Mouse (Mus musculus): Measurements from ENCODE around the gene Apbb2. TPM values are rescaled to one million over a fixed set of nuclear protein-coding genes. Genes with fewer than 3 reads are reported as not detected.

Gene Apbb2
- polyA plus RNA-seq, 1 experiment = 47.9 TPM

DNA sequence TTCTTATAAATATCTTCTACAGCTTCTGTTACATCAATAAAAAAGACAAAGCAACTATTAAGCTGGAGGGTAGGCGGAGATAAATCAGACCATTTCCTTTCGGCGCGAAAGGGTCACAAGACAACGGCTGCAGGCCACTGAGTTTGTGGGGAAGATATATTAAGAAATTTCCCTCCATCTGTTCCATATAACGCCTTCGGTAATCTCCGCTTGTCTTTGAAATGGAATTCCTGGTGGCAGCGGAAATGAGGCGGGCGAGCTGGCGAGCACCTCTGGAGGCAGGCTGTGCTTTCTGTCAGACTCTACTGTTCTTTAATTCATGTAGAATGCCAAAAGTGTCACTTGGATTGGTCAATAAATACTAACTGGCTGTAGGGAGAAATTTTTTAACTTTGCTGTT is 267.5 kb downstream of the Apbb2 start:
- no peak for TF ChIP-seq POLR2A (IDR thresholded peaks at IDR 0.05; ENCODE audit: borderline replicate concordance, extremely low read depth, insufficient read depth, insufficient read length, poor library complexity, severe bottlenecking)
- no peak for TF ChIP-seq CTCF (IDR thresholded peaks at IDR 0.05; ENCODE audit: borderline replicate concordance, extremely low read depth, insufficient read depth, insufficient read length)
- peak; percentile 41 for DNase-seq (ENCODE audit: low read depth)

DNA sequence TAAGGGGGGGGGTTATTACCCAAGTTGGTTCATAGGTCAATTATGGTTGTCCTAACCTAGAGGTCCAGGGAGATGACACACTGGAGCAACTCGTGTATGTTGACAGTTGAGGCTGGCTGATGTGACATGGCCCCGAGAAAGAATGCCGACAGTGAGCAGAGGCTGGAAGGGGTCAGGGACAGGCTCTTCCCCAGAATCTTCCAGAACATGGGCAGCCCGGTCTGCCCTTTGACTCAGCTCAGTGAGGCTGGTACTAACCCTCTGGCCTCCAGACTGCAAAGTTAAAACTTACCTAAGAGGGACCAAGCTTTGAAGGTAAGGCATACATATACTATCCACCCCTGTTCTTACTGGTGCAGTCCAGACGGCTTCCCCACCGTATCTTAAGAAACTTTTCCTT is 268.0 kb downstream of the Apbb2 start:
- TF ChIP-seq CTCF (IDR thresholded peaks at IDR 0.05; ENCODE audit: borderline replicate concordance, extremely low read depth, insufficient read depth, insufficient read length) (no peak), POLR2A (IDR thresholded peaks at IDR 0.05; ENCODE audit: borderline replicate concordance, extremely low read depth, insufficient read depth, insufficient read length, poor library complexity, severe bottlenecking) (no peak)

DNA sequence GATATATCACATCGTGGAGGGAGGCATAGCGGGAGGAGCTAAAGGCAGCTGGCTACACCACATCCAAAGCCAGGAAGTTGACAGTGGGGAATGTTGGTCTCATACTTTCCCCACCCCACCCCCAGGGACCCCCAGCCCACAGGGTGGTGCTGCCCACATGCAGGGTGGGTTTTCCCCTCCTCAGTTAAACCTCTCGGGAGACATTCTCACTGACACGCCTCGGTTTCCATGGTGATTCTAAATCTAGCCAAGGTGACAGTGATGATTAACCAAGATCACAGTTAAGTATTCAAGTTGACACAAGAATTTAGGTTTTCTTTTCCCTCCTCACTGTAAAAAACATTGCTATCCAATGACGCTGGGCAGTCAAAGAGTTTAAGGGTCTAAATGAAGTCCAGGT is 270.2 kb downstream of the Apbb2 start:
- TF ChIP-seq POLR2A (IDR thresholded peaks at IDR 0.05; ENCODE audit: borderline replicate concordance, extremely low read depth, insufficient read depth, insufficient read length, poor library complexity, severe bottlenecking) (no peak), CTCF (IDR thresholded peaks at IDR 0.05; ENCODE audit: borderline replicate concordance, extremely low read depth, insufficient read depth, insufficient read length) (no peak)
- DNase-seq (ENCODE audit: low read depth) = no peak

More for the DNA sequence above, 268.0 kb downstream of the Apbb2 start:
- DNase-seq (ENCODE audit: low read depth) = no peak

DNA sequence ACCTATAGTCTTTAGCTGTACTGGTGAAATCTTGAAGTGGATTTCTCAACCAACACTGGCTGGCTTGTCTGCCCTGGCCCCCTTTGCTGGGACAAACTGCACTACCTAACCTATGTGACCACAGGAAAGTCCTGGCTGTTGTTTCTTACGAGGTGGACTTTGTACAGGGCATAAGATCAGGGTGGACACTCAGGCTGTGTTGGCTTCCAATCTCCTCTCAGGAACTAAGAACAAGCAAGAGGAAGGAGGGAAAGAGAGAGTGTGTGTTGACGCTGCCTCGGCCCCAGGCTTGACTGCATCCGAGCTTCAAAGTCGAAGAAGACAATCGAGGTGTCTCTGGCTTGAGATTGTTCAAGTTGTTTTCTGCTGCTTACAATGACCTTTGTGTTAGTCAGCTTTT is 271.8 kb downstream of the Apbb2 start:
- no peak for DNase-seq (ENCODE audit: low read depth)

DNA sequence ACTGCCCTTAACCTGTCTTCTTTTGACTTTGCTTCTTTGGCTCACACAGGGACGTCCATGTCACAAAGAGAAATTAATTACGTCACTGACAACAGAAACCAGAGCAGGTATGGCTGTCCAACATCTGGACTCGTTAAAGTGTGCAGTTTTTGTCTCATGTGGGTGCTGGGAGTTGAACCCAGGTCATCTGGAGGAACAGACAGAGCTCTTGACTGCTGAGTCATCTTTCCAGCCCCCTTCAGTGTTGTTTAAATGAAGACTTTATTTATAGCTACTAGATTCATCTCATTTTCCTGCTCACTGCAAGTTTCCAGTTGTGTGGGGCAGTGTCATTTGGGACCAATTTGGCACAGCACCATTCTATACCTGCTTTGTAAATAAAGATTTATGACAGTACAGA is 273.4 kb downstream of the Apbb2 start:
- DNase-seq (ENCODE audit: low read depth) = no peak
- TF ChIP-seq POLR2A (IDR thresholded peaks at IDR 0.05; ENCODE audit: borderline replicate concordance, extremely low read depth, insufficient read depth, insufficient read length, poor library complexity, severe bottlenecking) (no peak), CTCF (IDR thresholded peaks at IDR 0.05; ENCODE audit: borderline replicate concordance, extremely low read depth, insufficient read depth, insufficient read length) (no peak)

More for the DNA sequence above, 271.8 kb downstream of the Apbb2 start:
- TF ChIP-seq POLR2A (IDR thresholded peaks at IDR 0.05; ENCODE audit: borderline replicate concordance, extremely low read depth, insufficient read depth, insufficient read length, poor library complexity, severe bottlenecking) (no peak), CTCF (IDR thresholded peaks at IDR 0.05; ENCODE audit: borderline replicate concordance, extremely low read depth, insufficient read depth, insufficient read length) (no peak)

DNA sequence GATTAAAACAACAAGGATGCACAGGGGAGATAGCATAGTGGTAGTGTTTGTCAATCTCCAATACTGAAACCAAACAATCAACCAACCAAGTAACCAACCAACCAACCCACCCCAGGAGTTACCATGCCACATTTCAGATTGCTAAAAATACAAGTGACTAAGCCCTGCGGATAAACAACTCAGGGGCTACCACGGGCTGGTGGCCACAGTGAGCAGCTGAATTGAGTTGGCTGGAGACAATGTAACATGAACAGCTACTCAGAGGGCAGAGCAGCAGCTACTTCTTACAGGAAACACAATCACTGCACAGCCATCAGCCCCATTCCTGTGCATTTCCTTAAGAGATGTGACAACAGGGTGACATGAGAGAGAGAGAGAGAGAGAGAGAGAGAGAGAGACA is 274.4 kb downstream of the Apbb2 start:
- no peak for DNase-seq (ENCODE audit: low read depth)
- no peak for TF ChIP-seq POLR2A (IDR thresholded peaks at IDR 0.05; ENCODE audit: borderline replicate concordance, extremely low read depth, insufficient read depth, insufficient read length, poor library complexity, severe bottlenecking)
- TF ChIP-seq CTCF (IDR thresholded peaks at IDR 0.05; ENCODE audit: borderline replicate concordance, extremely low read depth, insufficient read depth, insufficient read length) = no peak

DNA sequence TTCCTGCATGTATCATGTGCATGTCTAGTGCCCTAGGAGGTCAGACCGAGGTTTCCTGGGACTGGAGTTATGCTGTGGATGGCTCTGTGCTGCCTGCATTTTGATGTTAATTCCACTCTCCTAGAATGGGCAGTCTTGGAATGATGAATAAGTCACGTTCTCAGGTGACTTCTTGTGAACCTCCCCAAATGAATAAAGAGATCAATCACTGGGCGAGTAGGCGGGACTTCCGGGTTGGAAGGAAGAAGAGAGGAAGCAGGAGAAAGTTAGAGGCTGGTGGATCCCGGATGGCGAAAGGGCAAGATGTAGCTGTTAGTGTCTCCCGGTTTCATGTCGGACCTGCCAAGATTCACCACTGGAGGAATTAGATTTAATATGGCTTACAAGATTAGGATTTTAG is 276.3 kb downstream of the Apbb2 start:
- no peak for DNase-seq (ENCODE audit: low read depth)
- TF ChIP-seq CTCF (IDR thresholded peaks at IDR 0.05; ENCODE audit: borderline replicate concordance, extremely low read depth, insufficient read depth, insufficient read length) = no peak
- no peak for TF ChIP-seq POLR2A (IDR thresholded peaks at IDR 0.05; ENCODE audit: borderline replicate concordance, extremely low read depth, insufficient read depth, insufficient read length, poor library complexity, severe bottlenecking)

DNA sequence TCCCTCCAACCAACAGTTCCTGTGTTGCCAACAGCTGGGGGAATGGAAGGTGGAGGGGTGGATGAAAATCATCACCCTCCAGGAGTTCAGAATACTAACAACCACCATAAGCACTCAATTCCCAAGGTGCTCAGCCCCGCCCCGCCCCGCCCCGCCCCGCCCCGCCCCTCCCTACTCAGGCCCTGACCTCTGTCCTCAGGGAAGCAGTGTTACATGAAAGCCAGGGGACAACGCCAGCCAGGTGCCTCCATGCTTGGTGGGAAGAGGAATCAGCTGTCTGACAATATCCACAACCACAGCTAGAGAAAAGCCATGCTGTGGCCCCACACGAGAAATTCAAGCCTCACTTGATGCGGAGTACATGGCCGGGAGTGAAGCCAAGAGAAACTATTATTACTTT is 276.7 kb downstream of the Apbb2 start:
- no peak for TF ChIP-seq CTCF (IDR thresholded peaks at IDR 0.05; ENCODE audit: borderline replicate concordance, extremely low read depth, insufficient read depth, insufficient read length)
- TF ChIP-seq POLR2A (IDR thresholded peaks at IDR 0.05; ENCODE audit: borderline replicate concordance, extremely low read depth, insufficient read depth, insufficient read length, poor library complexity, severe bottlenecking) = no peak
- no peak for DNase-seq (ENCODE audit: low read depth)

DNA sequence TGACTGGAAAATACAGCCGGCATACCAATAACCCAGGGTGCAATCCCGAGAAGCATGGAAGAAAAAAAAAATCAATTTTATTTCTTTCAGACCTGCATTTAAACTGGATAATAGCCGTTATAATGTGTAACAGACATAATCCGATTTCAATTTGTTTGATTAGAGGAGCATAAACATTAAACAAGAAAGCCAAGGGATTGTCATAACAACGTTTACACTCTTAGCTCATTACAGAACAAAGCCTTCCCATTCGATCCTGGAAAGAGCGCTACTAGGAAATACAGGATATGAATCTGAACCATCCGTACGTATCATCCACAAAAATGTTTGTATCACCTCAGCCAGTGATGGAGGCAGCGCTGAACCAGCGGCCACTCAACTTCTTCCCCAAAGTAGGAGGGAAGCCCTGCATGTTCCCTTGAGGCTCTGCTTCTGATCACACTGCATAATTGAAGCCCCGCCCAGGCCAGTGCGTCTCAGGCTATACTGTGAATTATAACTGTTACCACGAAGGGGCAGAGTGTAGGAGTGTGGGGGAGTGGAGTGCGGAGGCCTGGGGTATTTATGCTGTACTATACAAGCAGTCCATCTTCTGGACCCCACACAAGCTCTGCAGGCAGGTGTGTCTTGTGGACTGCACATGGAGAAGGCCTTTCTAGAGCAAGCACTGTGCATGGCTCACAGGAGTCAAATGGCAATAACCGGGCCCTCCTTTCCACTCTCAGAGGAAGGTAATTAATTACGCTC is 278.1 kb downstream of the Apbb2 start:
- DNase-seq (ENCODE audit: low read depth) = peak; percentile 59
- TF ChIP-seq POLR2A (IDR thresholded peaks at IDR 0.05; ENCODE audit: borderline replicate concordance, extremely low read depth, insufficient read depth, insufficient read length, poor library complexity, severe bottlenecking) = no peak
- TF ChIP-seq CTCF (IDR thresholded peaks at IDR 0.05; ENCODE audit: borderline replicate concordance, extremely low read depth, insufficient read depth, insufficient read length) = no peak

DNA sequence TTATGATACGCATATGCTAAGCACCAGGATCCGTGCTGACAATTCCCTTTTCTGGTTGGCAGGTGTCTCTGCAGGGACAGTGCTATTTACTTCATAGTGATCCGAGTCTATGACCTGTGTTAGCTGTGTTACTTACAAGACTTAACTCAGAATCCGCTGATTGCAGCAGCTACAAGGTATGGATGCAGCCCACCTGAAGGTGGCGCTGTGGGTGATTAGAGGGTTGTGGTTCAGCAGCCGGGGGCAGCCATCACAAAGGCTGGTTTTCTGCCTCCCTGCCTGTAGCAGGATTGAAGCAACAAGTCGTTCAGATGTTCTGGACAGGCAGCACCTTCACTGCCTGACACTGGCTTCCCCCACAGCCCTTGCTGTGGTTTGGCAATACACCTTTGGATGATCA is 280.0 kb downstream of the Apbb2 start:
- peak; percentile 58 for TF ChIP-seq CTCF (IDR thresholded peaks at IDR 0.05; ENCODE audit: borderline replicate concordance, extremely low read depth, insufficient read depth, insufficient read length)
- TF ChIP-seq POLR2A (IDR thresholded peaks at IDR 0.05; ENCODE audit: borderline replicate concordance, extremely low read depth, insufficient read depth, insufficient read length, poor library complexity, severe bottlenecking) = no peak
- peak; percentile 75 for DNase-seq (ENCODE audit: low read depth)

DNA sequence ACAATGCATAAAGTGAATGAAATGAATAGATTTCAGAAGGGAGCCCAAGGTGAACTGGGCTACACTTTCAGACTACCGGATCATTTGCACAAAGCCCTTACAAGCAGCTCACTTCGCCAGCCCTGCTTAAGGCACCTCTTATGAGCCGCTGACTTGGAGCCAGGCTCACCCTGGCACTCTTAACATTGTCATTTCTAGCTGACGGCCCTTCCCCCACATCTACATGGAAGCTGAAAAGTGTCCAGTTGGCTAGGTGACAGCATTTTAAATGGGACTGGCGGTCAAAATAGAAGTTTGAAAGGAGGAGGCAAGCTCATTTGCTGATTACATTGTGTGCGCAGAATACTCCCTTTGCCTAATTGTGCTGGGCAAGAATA is 280.6 kb downstream of the Apbb2 start:
- DNase-seq (ENCODE audit: low read depth) = peak; percentile 96
- TF ChIP-seq CTCF (IDR thresholded peaks at IDR 0.05; ENCODE audit: borderline replicate concordance, extremely low read depth, insufficient read depth, insufficient read length) (no peak), POLR2A (IDR thresholded peaks at IDR 0.05; ENCODE audit: borderline replicate concordance, extremely low read depth, insufficient read depth, insufficient read length, poor library complexity, severe bottlenecking) (no peak)
